Mouse (Mus musculus): Measurements from ENCODE around the gene Pwwp2b. TPM values are rescaled to one million over a fixed set of nuclear protein-coding genes. Genes with fewer than 3 reads are reported as not detected.
A peak's percentile ranks its signal among the peaks of the same experiment; 100 is the strongest.

The Pwwp2b gene
- polyA plus RNA-seq, 1 experiment from 2014 or later = 8.7 TPM

GRCm38 (mm10) chr7:139307056-139307455 is 58.8 kb downstream of the Pwwp2b start:
- Histone ChIP-seq H3K4me1 (peaks cover 23% of the 10 kb centered on the region), H3K9me3 (replicated peaks) (no peaks in the 10 kb centered on the region), H3K4me2 (no peak overlapping the region), H3K4me3 (replicated peaks) (no peak overlapping the region), H3K36me3 (no peaks in the 10 kb centered on the region), H3K9ac (no peak overlapping the region), H3K27ac (no peak overlapping the region), H3K27me3 (no peaks in the 10 kb centered on the region)
- 40% methylated on average over 2 of the region's 2 CpGs for whole genome bisulfite sequencing
- no peak for ATAC-seq (replicated peaks; ENCODE audit: low FRiP score)

- WGBS = 75% methylated on average over 8 of the region's 8 CpGs
- Histone ChIP-seq H3K4me1 (peaks cover 23% of the 10 kb centered on the region), H3K4me3 (replicated peaks) (no peak overlapping the region), H3K27ac (0 out of 2 replicates have a peak overlapping the region, but pooled peaks have one; percentile 7), H3K4me2 (no peak overlapping the region), H3K9me3 (replicated peaks) (no peaks in the 10 kb centered on the region), H3K27me3 (no peaks in the 10 kb centered on the region), H3K36me3 (no peaks in the 10 kb centered on the region), H3K9ac (no peak overlapping the region)
- ATAC-seq (replicated peaks; ENCODE audit: low FRiP score) = 0 out of 2 replicates have a peak, but pooled peaks have one; percentile 17
Observed at GRCm38 (mm10) chr7:139308140-139308895, 60.0 kb downstream of the Pwwp2b start.

- H3K9me3 ChIP-seq (replicated peaks) = no peaks in the 10 kb centered on the region
- 35% methylated on average over 2 of the region's 2 CpGs for WGBS
- H3K9ac ChIP-seq = no peak overlapping the region
- no peaks in the 10 kb centered on the region for H3K27me3 ChIP-seq
- no peak overlapping the region for H3K4me3 ChIP-seq (replicated peaks)
- peak; percentile 58 for ATAC-seq (replicated peaks; ENCODE audit: low FRiP score)
- H3K27ac ChIP-seq = 0 out of 2 replicates have a peak overlapping the region, but pooled peaks have one; percentile 7
- H3K4me1 ChIP-seq = peaks cover 21% of the 10 kb centered on the region
- H3K36me3 ChIP-seq = no peaks in the 10 kb centered on the region
- no peak overlapping the region for H3K4me2 ChIP-seq
Observed at GRCm38 (mm10) chr7:139309106-139309505, 60.8 kb downstream of the Pwwp2b start.

- Histone ChIP-seq H3K27ac (no peak overlapping the region), H3K36me3 (no peaks in the 10 kb centered on the region), H3K9me3 (replicated peaks) (no peaks in the 10 kb centered on the region), H3K9ac (no peak overlapping the region), H3K27me3 (no peaks in the 10 kb centered on the region), H3K4me3 (replicated peaks) (no peak overlapping the region), H3K4me2 (no peak overlapping the region), H3K4me1 (peaks cover 21% of the 10 kb centered on the region)
- 50% methylated on average over 6 of the region's 6 CpGs for WGBS
- ATAC-seq (replicated peaks; ENCODE audit: low FRiP score) = peak; percentile 35
Observed at GRCm38 (mm10) chr7:139310487-139310951, 62.2 kb downstream of the Pwwp2b start.

GRCm38 (mm10) chr7:139312686-139313085 is 64.4 kb downstream of the Pwwp2b start:
- ATAC-seq (replicated peaks; ENCODE audit: low FRiP score) = no peak
- H3K9ac ChIP-seq = no peak overlapping the region
- no peaks in the 10 kb centered on the region for H3K9me3 ChIP-seq (replicated peaks)
- no peak overlapping the region for H3K4me2 ChIP-seq
- H3K4me1 ChIP-seq = peaks cover 21% of the 10 kb centered on the region
- no peaks in the 10 kb centered on the region for H3K36me3 ChIP-seq
- H3K27me3 ChIP-seq = no peaks in the 10 kb centered on the region
- H3K27ac ChIP-seq = no peak overlapping the region
- 74% methylated on average over 5 of the region's 5 CpGs for WGBS
- no peak overlapping the region for H3K4me3 ChIP-seq (replicated peaks)

- Histone ChIP-seq H3K9ac (no peak overlapping the region), H3K9me3 (replicated peaks) (no peaks in the 10 kb centered on the region), H3K27me3 (no peaks in the 10 kb centered on the region), H3K36me3 (no peaks in the 10 kb centered on the region), H3K4me3 (replicated peaks) (no peak overlapping the region), H3K4me2 (no peak overlapping the region), H3K4me1 (peaks cover 19% of the 10 kb centered on the region), H3K27ac (no peak overlapping the region)
- WGBS = 74% methylated on average over 5 of the region's 5 CpGs
- no peak for ATAC-seq (replicated peaks; ENCODE audit: low FRiP score)
Observed at GRCm38 (mm10) chr7:139313413-139313812, 65.1 kb downstream of the Pwwp2b start.

GRCm38 (mm10) chr7:139314716-139315115 is 66.4 kb downstream of the Pwwp2b start:
- Histone ChIP-seq H3K27me3 (no peaks in the 10 kb centered on the region), H3K4me1 (peaks cover 18% of the 10 kb centered on the region), H3K4me2 (no peak overlapping the region), H3K9me3 (replicated peaks) (no peaks in the 10 kb centered on the region), H3K36me3 (no peaks in the 10 kb centered on the region), H3K27ac (no peak overlapping the region), H3K4me3 (replicated peaks) (no peak overlapping the region), H3K9ac (no peak overlapping the region)
- no peak for ATAC-seq (replicated peaks; ENCODE audit: low FRiP score)
- WGBS = 57% methylated on average over 3 of the region's 3 CpGs

GRCm38 (mm10) chr7:139319006-139319411 is 70.7 kb downstream of the Pwwp2b start:
- H3K4me2 ChIP-seq = no peak overlapping the region
- WGBS = 20% methylated on average over 1 of the region's 1 CpGs
- H3K36me3 ChIP-seq = no peaks in the 10 kb centered on the region
- H3K9me3 ChIP-seq (replicated peaks) = no peaks in the 10 kb centered on the region
- no peak overlapping the region for H3K4me3 ChIP-seq (replicated peaks)
- peaks cover 11% of the 10 kb centered on the region for H3K4me1 ChIP-seq
- peak; percentile 62 for ATAC-seq (replicated peaks; ENCODE audit: low FRiP score)
- no peak overlapping the region for H3K9ac ChIP-seq
- H3K27ac ChIP-seq = peak overlapping the region; percentile 75
- 0 out of 2 replicates have a peak, but pooled peaks cover 1% of the 10 kb centered on the region for H3K27me3 ChIP-seq

Other genes with a start within 250 kb of the Pwwp2b start
- 14.6 and 17.6 TPM in 2 replicates for gene Dpysl4, start 162.5 kb upstream of the Pwwp2b start, polyA plus RNA-seq (2015; fragmentation: Nextera tagmentation; extraction: Ambion mirVana)
- gene Lrrc27, start 35.5 kb upstream of the Pwwp2b start, polyA plus RNA-seq (2015; fragmentation: Nextera tagmentation; extraction: Ambion mirVana) = 2.9 and 3.0 TPM in 2 replicates
- 0.14 and 0.16 TPM in 2 replicates for gene Stk32c, start 35.2 kb upstream of the Pwwp2b start, polyA plus RNA-seq (2015; fragmentation: Nextera tagmentation; extraction: Ambion mirVana)
- gene Inpp5a, start 140.6 kb downstream of the Pwwp2b start, polyA plus RNA-seq (2015; fragmentation: Nextera tagmentation; extraction: Ambion mirVana) = 19.1 and 22.2 TPM in 2 replicates

Measured in kidney, embryonic 15.5 days (tissue).